Mouse (Mus musculus) stomach, postnatal 0 days (tissue): ENCODE measurements around the gene Vill. TPM values are rescaled to one million over a fixed set of nuclear protein-coding genes. Genes with fewer than 3 reads are reported as not detected.

Experiments
- ATAC-seq: fragments of 200-750 bp; cut with Nextera tagmentation; 2 replicates; pipeline ENCODE4 v1.8.0; 2017; ENCODE audit not compliant: low FRiP score, low TSS enrichment
- DNase-seq: peaks from one replicate; pipeline ENCODE4 v3.0.0-alpha.2; 2016; ENCODE audit warnings: low spot score
- H3K27ac ChIP-seq: fragments of 300-500 bp; sonication (generic); replicated peaks from 2 replicates; pipeline ENCODE4 v1.5.1; 2014; ENCODE audit warnings: mild to moderate bottlenecking, control low read depth
- H3K27me3 ChIP-seq: fragments of 300-500 bp; sonication (generic); 2 replicates; pipeline ENCODE4 v1.6.1; 2014; ENCODE audit warnings: low read length; ENCODE audit not compliant: control insufficient read depth, insufficient read depth
- H3K36me3 ChIP-seq: fragments of 300-500 bp; sonication (generic); 2 replicates; pipeline ENCODE4 v1.6.1; 2014; ENCODE audit warnings: low read length, mixed read lengths; ENCODE audit not compliant: control insufficient read depth, insufficient read depth
- H3K4me1 ChIP-seq: fragments of 300-500 bp; sonication (generic); replicated peaks from 2 replicates; pipeline ENCODE4 v1.6.1; 2014; ENCODE audit warnings: antibody characterized with exemption; ENCODE audit not compliant: control insufficient read depth, insufficient read depth
- H3K4me2 ChIP-seq: fragments of 300-500 bp; sonication (generic); replicated peaks from 2 replicates; pipeline ENCODE4 v1.6.1; 2014; ENCODE audit warnings: low read depth, mild to moderate bottlenecking, control low read depth, moderate library complexity
- H3K4me3 ChIP-seq: fragments of 300-500 bp; sonication (generic); 2 replicates; pipeline ENCODE4 v1.5.1; 2014; ENCODE audit warnings: low read depth, low read length, control low read depth
- H3K9ac ChIP-seq: fragments of 300-500 bp; sonication (generic); 2 replicates; pipeline ENCODE4 v1.6.1; 2014; ENCODE audit warnings: mild to moderate bottlenecking, low read length, control low read depth, mixed read lengths
- H3K9me3 ChIP-seq: fragments of 300-500 bp; sonication (generic); 2 replicates; pipeline ENCODE4 v1.6.1; 2016; ENCODE audit warnings: low read length; ENCODE audit not compliant: control insufficient read depth
- CTCF ChIP-seq: IDR thresholded peaks from 2 replicates; pipeline ENCODE4 v1.5.1; 2016; ENCODE audit warnings: antibody characterized with exemption, low read depth, mild to moderate bottlenecking, moderate library complexity
- EP300 ChIP-seq: optimal IDR thresholded peaks from 2 replicates; pipeline ENCODE3; 2016; ENCODE audit warnings: antibody characterized with exemption
- WGBS: fragments of 180-500 bp; shearing (Covaris S2); extraction: QIAGEN DNeasy Blood & Tissue Kit; methylation state at CpG from one replicate; pipeline ENCODE4 v1.1.7; 2014; 5-methylcytosine and 5-hydroxymethylcytosine counted together
- polyA plus RNA-seq: library from polyadenylated mRNA; unstranded; fragments of >200 nt; fragmentation: Nextera tagmentation; extraction: Ambion mirVana; gene quantifications from 2 replicates; pipeline ENCODE4 v1.2.1, GENCODE M21; 2015

Gene Vill
- polyA plus RNA-seq, 1 experiment from 2014 or later = 55.0 TPM

GRCm38 (mm10) chr9:119088148-119088801 is 35.7 kb downstream of the Vill start:
- DNase-seq (peak; percentile 97), ATAC-seq (peak; percentile 92)
- Histone ChIP-seq H3K36me3 (no peaks in the 10 kb centered on the region), H3K27ac (peak overlapping the region; percentile 94), H3K27me3 (no peaks in the 10 kb centered on the region), H3K9ac (peak overlapping the region; percentile 48), H3K9me3 (no peaks in the 10 kb centered on the region), H3K4me2 (peak overlapping the region; percentile 67), H3K4me3 (peak overlapping the region; percentile 41), H3K4me1 (peaks cover 6% of the 10 kb centered on the region; the same call in 1 of the 2 replicates)
- TF ChIP-seq CTCF = no peak
- no peak for TF ChIP-seq EP300
- WGBS = under 1% methylated on average over 24 of the region's 24 CpGs

GRCm38 (mm10) chr9:119089437-119089836 is 36.9 kb downstream of the Vill start:
- Histone ChIP-seq H3K27me3 (no peaks in the 10 kb centered on the region), H3K9ac (no peak overlapping the region), H3K27ac (peak overlapping the region; percentile 35; the same call in 1 of the 2 replicates), H3K4me3 (no peak overlapping the region), H3K36me3 (no peaks in the 10 kb centered on the region), H3K4me2 (no peak overlapping the region), H3K9me3 (no peaks in the 10 kb centered on the region), H3K4me1 (peaks cover 6% of the 10 kb centered on the region)
- no peak for ATAC-seq
- WGBS = 58% methylated on average over 7 of the region's 7 CpGs
- no peak for TF ChIP-seq EP300
- no peak for TF ChIP-seq CTCF
- DNase-seq = no peak

DNA sequence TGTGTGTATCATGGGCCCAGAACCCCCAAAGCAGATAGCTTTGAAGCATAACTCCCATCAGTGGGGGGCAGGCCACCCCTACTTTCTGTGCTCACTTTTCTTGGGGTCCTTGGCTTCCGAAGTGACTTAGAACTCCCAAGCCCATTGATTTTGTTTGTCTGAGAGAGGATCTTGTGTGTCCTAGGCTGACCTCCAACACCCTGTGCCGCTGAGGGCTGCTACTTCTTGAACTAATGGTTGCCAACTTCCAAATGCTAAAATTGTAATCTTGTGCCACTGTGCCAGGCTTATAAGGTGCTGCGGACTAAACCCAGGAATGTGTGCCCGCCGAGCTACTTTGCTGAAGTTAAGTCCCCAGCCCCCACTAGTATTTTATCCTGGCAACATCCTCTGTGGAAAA is 37.9 kb downstream of the Vill start:
- Histone ChIP-seq H3K27ac (no peak overlapping the region), H3K4me3 (no peak overlapping the region), H3K4me2 (no peak overlapping the region), H3K9me3 (no peaks in the 10 kb centered on the region), H3K27me3 (no peaks in the 10 kb centered on the region), H3K36me3 (no peaks in the 10 kb centered on the region), H3K9ac (no peak overlapping the region), H3K4me1 (peaks cover 6% of the 10 kb centered on the region)
- WGBS = 90% methylated on average over 5 of the region's 5 CpGs
- DNase-seq = no peak
- no peak for TF ChIP-seq EP300
- TF ChIP-seq CTCF = no peak
- ATAC-seq = no peak

GRCm38 (mm10) chr9:119091581-119092310 is 39.2 kb downstream of the Vill start:
- Histone ChIP-seq H3K4me1 (peaks cover 6% of the 10 kb centered on the region), H3K27ac (peak overlapping the region; percentile 85), H3K4me3 (peak overlapping the region; percentile 61; the same call in 1 of the 2 replicates), H3K9me3 (no peaks in the 10 kb centered on the region), H3K27me3 (no peaks in the 10 kb centered on the region), H3K36me3 (no peaks in the 10 kb centered on the region), H3K4me2 (peak overlapping the region; percentile 81), H3K9ac (0 out of 2 replicates have a peak overlapping the region, but pooled peaks have one; percentile 66)
- DNase-seq (peak; percentile 53), ATAC-seq (peak; percentile 18; the same call in 1 of the 2 replicates)
- no peak for TF ChIP-seq CTCF
- no peak for TF ChIP-seq EP300
- 66% methylated on average over 12 of the region's 12 CpGs for WGBS

DNA sequence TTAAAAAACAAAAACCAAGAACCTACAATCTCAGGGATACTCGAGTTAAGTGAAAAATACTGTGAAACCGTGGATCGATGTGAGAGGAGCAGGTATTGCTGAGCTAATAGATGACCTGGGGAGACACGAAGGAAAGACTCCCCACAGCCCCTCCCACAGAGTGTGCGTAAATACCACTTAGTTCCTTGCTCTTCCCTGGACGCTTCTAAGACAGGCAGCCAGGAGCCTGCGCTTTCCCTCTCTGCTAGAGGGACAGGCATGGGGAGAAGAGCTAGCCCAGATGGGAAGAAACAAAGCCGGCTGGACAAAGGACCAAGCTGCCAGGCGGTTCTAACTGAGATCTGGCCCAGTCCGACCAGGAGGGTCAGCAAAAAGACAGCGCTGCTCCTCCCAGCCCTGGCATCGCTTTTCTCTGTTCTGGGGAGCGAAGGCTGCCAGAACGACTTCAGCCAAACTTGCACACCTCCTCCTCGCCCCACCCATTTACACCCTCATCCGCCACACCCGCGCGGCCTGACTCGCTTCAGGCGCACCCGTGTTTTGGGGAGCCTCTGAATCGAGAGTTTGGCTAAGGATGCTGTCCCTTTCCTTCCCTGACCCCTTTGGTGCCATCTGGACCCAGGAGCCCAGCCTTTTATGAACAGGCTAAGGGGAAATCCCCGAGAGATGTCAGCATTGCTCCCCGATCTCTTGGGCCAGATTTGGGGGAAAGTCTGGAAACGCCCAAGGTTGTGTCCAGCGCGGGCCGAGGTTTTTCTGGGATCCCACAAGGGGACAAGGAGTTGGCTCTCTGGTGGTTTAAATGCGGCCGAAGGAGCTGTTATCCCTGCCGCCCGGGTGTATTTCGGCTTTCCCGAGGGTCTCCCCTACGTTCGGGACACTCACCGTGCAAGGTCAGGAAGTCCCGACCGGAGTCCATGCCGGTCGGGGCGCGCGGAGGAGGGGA is 40.2 kb downstream of the Vill start:
- Histone ChIP-seq H3K9ac (peak overlapping the region; percentile 66), H3K4me2 (peak overlapping the region; percentile 81), H3K4me3 (peak overlapping the region; percentile 61), H3K27me3 (no peaks in the 10 kb centered on the region), H3K36me3 (no peaks in the 10 kb centered on the region), H3K27ac (peak overlapping the region; percentile 85), H3K9me3 (no peaks in the 10 kb centered on the region), H3K4me1 (peaks cover 2% of the 10 kb centered on the region)
- 2% methylated on average over 45 of the region's 45 CpGs for WGBS
- TF ChIP-seq EP300 = no peak
- TF ChIP-seq CTCF = no peak
- DNase-seq = peak; percentile 51
- no peak for ATAC-seq
